Mouse (Mus musculus) embryonic facial prominence, embryonic 10.5 days (tissue): ENCODE results near the gene Flnb. TPM values are rescaled to one million over a fixed set of nuclear protein-coding genes. Genes with fewer than 3 reads are reported as not detected.
A peak's percentile ranks its signal among the peaks of the same experiment; 100 is the strongest.

ENCODE experiments used
- DNase-seq: peaks from one replicate; pipeline ENCODE4 v3.0.0-alpha.2; 2017; ENCODE audit warnings: low spot score
- H3K27ac ChIP-seq: fragments of 300-500 bp; sonication (generic); replicated peaks from 2 replicates; pipeline ENCODE4 v1.5.1; 2016; ENCODE audit warnings: mild to moderate bottlenecking
- H3K27me3 ChIP-seq: fragments of 300-500 bp; sonication (generic); replicated peaks from 2 replicates; pipeline ENCODE4 v1.6.1; 2016; ENCODE audit warnings: low read depth, mild to moderate bottlenecking; ENCODE audit not compliant: poor library complexity, severe bottlenecking
- H3K36me3 ChIP-seq: fragments of 300-500 bp; sonication (generic); replicated peaks from 2 replicates; pipeline ENCODE4 v1.6.1; 2016; ENCODE audit warnings: mild to moderate bottlenecking, moderate library complexity
- H3K4me1 ChIP-seq: fragments of 300-500 bp; sonication (generic); 2 replicates; pipeline ENCODE4 v1.6.1; 2016
- H3K4me3 ChIP-seq: fragments of 300-500 bp; sonication (generic); 2 replicates; pipeline ENCODE4 v1.5.1; 2016; ENCODE audit warnings: mild to moderate bottlenecking, moderate library complexity
- H3K9me3 ChIP-seq: fragments of 300-500 bp; sonication (generic); 2 replicates; pipeline ENCODE4 v1.6.1; 2016; ENCODE audit warnings: mild to moderate bottlenecking
- WGBS: fragments of 180-500 bp; shearing (Covaris S2); methylation state at CpG from one replicate; pipeline ENCODE4 v1.1.7; 2016; 5-methylcytosine and 5-hydroxymethylcytosine counted together
- polyA plus RNA-seq: library from polyadenylated mRNA; unstranded; fragments of >200 nt; fragmentation: Nextera tagmentation; extraction: Ambion mirVana; gene quantifications from 2 replicates; pipeline ENCODE4 v1.2.1, GENCODE M21; 2016

Flnb gene
- polyA plus RNA-seq, 1 experiment from 2014 or later: 20.4 TPM

DNA sequence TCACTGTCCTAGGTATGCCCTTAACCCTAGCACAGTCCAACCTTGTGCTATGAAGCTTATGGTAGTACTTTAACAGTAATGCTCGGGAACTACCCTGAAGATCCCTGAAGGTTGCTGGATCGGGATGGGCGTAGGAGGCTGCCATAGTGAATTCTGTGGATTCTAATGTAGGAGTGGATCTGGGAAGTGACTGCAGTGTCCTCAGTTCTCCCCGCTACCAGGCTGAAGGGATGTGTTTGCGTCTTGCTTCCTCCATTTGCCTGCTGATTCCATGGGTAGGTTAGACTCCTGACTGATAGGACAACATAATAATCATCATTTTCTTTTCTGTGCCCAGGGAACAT is 14.7 kb downstream of the Flnb start:
- H3K4me3 ChIP-seq: no peak overlapping the region
- no peak overlapping the region for H3K27ac ChIP-seq

DNA sequence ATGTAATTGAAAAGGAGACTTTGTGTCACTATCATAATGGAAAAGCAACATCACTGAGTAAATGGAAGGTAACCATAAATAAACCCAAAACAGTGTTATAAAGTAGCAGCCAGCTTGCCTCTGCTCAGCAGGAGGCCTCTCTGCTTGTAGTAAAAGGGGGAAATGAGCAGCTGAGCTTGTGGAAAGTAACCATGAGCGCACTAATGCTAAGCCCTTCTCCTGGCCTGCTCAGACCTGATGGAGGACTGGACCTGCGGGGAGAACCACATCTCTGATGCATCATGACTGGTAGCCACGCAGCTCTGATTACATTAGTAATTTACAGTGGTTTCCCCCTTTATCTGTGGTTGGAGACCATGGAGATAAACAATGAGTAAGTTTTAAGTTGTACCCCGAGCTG is 15.7 kb downstream of the Flnb start:
- Histone ChIP-seq H3K36me3 (peaks cover 6% of the 10 kb centered on the region), H3K4me3 (no peak overlapping the region), H3K27ac (no peak overlapping the region), H3K9me3 (no peaks in the 10 kb centered on the region), H3K4me1 (peaks cover 18% of the 10 kb centered on the region), H3K27me3 (no peaks in the 10 kb centered on the region)
- WGBS: 81% methylated on average over 4 of the region's 4 CpGs
- no peak for DNase-seq

More for the DNA sequence above, 14.7 kb downstream of the Flnb start:
- no peaks in the 10 kb centered on the region for H3K9me3 ChIP-seq
- peaks cover 14% of the 10 kb centered on the region for H3K4me1 ChIP-seq
- H3K36me3 ChIP-seq: peaks cover 6% of the 10 kb centered on the region
- DNase-seq: no peak
- WGBS: 92% methylated on average over 5 of the region's 5 CpGs
- H3K27me3 ChIP-seq: no peaks in the 10 kb centered on the region

GRCm38 (mm10) chr14:7838564-7839089 is 20.9 kb downstream of the Flnb start:
- Histone ChIP-seq H3K27ac (no peak overlapping the region), H3K36me3 (0 out of 2 replicates have a peak, but pooled peaks cover 6% of the 10 kb centered on the region), H3K9me3 (no peaks in the 10 kb centered on the region), H3K27me3 (no peaks in the 10 kb centered on the region), H3K4me1 (peaks cover 37% of the 10 kb centered on the region), H3K4me3 (no peak overlapping the region)
- DNase-seq: no peak
- 84% methylated on average over 5 of the region's 5 CpGs for WGBS

DNA sequence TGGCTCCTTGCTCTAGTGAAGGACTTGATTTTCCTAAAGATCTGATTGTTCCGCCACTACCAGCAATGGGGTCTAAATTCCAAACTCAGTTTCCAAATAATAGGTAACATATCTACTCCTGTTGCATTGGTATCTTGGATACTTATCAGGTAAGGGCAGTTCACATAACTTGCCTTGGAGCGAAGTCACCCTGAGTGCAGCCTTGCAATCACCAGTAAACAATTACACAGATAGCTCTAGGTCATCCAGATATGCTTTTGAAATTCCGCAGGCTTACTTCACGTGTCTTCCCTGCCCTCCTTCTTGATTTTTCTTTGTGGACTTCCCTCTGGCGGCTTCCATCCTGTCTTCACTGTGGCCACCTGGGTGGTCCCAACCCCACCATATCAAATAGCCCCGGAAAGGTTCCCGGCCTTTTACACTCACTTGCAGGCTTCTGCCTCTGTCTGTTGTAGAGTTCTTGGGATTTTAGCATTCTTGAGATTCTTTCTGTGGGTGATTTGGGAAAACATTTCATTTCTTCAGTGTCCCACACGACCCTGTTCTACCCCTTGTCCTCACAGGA is 22.3 kb downstream of the Flnb start:
- WGBS: 43% methylated on average over 8 of the region's 8 CpGs
- Histone ChIP-seq H3K27me3 (no peaks in the 10 kb centered on the region), H3K36me3 (0 out of 2 replicates have a peak, but pooled peaks cover 6% of the 10 kb centered on the region), H3K9me3 (no peaks in the 10 kb centered on the region), H3K4me3 (no peak overlapping the region), H3K4me1 (peaks cover 37% of the 10 kb centered on the region), H3K27ac (peak overlapping the region; percentile 54)
- peak; percentile 50 for DNase-seq

DNA sequence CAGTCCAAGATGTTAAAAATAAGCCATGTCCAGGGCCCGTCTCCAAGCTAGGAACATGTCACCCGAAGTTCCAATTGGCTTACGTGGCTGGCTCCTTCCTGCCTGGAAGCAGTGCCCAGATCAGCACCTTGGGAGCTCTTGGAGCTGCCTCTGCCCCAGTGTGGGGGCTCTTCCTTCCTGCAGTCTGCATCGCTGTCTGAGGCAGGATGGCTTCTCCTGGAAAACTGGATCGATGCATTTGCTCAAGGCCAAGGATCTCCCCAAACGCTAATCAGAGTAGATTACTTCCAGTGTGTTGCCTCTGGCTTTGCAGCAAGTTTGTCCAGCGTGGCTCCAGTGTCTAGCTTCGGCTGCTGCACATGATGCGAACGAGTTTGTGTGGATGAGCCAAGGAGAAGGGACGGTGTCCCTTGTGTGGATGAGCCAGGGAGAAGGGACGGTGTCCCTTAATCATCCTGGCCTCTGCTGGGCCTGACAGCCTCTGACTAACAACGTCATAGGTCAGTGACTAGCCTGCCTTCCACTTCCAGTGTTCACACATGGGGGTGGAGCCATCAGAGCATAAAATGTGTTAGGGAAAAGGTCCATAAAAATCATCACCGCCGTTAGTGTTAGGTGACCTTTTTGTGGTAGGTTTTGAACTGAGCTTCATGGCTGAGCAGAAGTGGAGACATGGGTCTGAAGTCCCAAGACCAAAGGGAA is 25.0 kb downstream of the Flnb start:
- Histone ChIP-seq H3K9me3 (no peaks in the 10 kb centered on the region), H3K4me3 (no peak overlapping the region), H3K4me1 (peaks cover 54% of the 10 kb centered on the region), H3K27me3 (no peaks in the 10 kb centered on the region), H3K36me3 (0 out of 2 replicates have a peak, but pooled peaks cover 6% of the 10 kb centered on the region), H3K27ac (peak overlapping the region; percentile 48)
- no peak for DNase-seq
- WGBS: 75% methylated on average over 15 of the region's 15 CpGs

DNA sequence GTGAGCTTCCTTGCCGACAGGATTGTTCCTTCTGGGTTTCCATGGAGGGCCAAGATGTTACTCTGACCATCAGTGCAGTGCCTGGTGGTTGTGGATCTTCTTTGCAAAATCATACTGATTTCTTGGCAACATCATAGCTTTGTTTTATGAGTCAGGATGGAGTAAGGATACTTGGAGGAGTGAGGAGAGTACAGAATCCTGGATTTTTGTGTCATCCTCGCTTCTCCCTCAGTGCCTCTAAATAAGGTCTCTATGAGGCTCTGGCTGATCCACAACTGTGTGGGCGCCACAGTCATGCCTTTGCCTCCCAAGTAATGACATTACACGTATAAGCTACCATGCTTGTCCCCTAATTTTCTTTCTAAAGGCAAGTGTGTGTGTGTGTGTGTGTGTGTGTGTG is 28.9 kb downstream of the Flnb start:
- Histone ChIP-seq H3K36me3 (no peaks in the 10 kb centered on the region), H3K9me3 (no peaks in the 10 kb centered on the region), H3K4me1 (peaks cover 56% of the 10 kb centered on the region), H3K27me3 (no peaks in the 10 kb centered on the region), H3K27ac (peak overlapping the region; percentile 76), H3K4me3 (no peak overlapping the region)
- WGBS: 74% methylated on average over 4 of the region's 4 CpGs
- no peak for DNase-seq

- DNase-seq: peak; percentile 49
- Histone ChIP-seq H3K36me3 (no peaks in the 10 kb centered on the region), H3K27ac (peak overlapping the region; percentile 76), H3K4me3 (no peak overlapping the region), H3K4me1 (peaks cover 54% of the 10 kb centered on the region), H3K27me3 (no peaks in the 10 kb centered on the region), H3K9me3 (no peaks in the 10 kb centered on the region)
- 26% methylated on average over 5 of the region's 5 CpGs for WGBS
These were observed 30.0 kb downstream of the Flnb start for GRCm38 (mm10) chr14:7847746-7848232.

- Histone ChIP-seq H3K4me1 (peaks cover 72% of the 10 kb centered on the region), H3K27me3 (no peaks in the 10 kb centered on the region), H3K36me3 (no peaks in the 10 kb centered on the region), H3K9me3 (no peaks in the 10 kb centered on the region), H3K4me3 (no peak overlapping the region), H3K27ac (peak overlapping the region; percentile 77)
- no peak for DNase-seq
- WGBS: 73% methylated on average over 3 of the region's 3 CpGs
These were observed 33.2 kb downstream of the Flnb start for GRCm38 (mm10) chr14:7850913-7851312.

DNA sequence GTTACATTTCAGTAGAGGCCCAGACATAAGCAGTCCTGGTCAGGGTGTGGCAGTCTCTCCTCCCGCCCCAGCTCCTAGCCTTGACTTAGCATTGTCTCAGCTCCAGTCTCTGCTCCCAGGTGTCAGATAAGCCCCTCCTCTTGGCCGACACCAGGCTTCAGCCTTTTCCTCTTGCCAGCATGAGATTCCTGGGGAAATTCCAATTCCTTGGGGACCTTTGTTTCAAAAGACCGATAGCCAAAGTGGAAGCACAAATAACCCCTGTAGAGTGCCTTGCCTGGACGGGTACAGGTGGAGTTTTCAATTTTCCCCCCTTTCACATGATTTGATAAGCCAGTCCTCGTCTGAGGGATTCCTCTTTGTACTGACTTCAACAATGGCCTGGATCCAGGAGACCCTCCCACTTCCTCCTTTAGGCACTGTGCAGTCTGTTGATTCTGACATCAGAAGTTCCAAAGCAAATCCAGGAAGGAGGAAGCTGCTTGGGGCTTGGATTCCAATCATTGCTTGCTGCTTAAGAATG is 33.8 kb downstream of the Flnb start:
- Histone ChIP-seq H3K4me1 (peaks cover 78% of the 10 kb centered on the region), H3K27me3 (no peaks in the 10 kb centered on the region), H3K27ac (peak overlapping the region; percentile 77), H3K4me3 (no peak overlapping the region), H3K9me3 (no peaks in the 10 kb centered on the region), H3K36me3 (no peaks in the 10 kb centered on the region)
- whole genome bisulfite sequencing: 6% methylated on average over 5 of the region's 5 CpGs
- DNase-seq: no peak

DNA sequence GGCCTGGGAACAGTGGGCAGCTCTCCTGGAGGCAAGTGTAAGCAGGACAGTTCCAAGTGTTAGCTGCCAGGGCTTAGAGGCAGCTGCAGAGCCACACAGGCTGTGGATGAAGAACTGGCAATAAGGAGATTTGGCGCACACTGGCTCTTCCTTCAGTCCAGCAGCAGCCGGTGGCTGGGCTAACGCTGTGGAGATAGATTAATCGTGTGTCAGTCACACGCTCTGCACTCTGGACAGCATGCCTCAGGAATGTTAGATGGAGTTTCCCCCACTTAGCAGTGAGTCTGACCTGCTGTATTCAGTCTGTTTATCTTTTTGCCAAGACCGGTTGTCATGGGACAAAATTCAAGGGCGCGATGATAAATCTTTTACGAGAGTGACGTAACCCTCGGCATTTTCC is 35.9 kb downstream of the Flnb start:
- peak; percentile 39 for DNase-seq
- WGBS: 63% methylated on average over 11 of the region's 11 CpGs
- Histone ChIP-seq H3K36me3 (no peaks in the 10 kb centered on the region), H3K9me3 (no peaks in the 10 kb centered on the region), H3K27ac (0 out of 2 replicates have a peak overlapping the region, but pooled peaks have one; percentile 32), H3K27me3 (no peaks in the 10 kb centered on the region), H3K4me3 (no peak overlapping the region), H3K4me1 (peaks cover 63% of the 10 kb centered on the region)

- H3K27me3 ChIP-seq: no peaks in the 10 kb centered on the region
- H3K9me3 ChIP-seq: no peaks in the 10 kb centered on the region
- no peaks in the 10 kb centered on the region for H3K36me3 ChIP-seq
- DNase-seq: no peak
- H3K27ac ChIP-seq: no peak overlapping the region; the same call in 1 of the 2 replicates
- 84% methylated on average over 6 of the region's 6 CpGs for WGBS
- H3K4me3 ChIP-seq: no peak overlapping the region
- peaks cover 58% of the 10 kb centered on the region for H3K4me1 ChIP-seq
These were observed 36.6 kb downstream of the Flnb start for GRCm38 (mm10) chr14:7854366-7854765.

DNA sequence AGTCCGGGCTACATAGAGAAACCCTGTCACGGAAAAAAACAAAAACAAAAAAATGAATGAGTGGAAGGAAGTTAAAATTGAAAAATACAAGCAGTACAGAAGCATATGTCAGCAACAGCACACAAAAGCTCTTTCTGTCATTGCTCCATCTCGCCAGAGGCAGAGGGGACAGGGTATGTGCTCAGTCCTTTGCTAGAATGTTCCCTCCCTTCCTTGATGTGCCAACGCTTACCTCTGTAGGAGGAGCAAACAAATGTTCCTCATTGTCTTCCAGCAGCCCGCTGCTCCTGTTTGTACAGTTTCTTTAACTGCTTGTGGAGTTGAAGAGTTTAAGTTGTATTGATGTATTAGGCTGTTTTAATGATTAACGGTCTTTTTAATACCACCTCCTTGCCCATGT is 37.3 kb downstream of the Flnb start:
- Histone ChIP-seq H3K27ac (peak overlapping the region; percentile 51; the same call in 1 of the 2 replicates), H3K4me3 (no peak overlapping the region)

DNA sequence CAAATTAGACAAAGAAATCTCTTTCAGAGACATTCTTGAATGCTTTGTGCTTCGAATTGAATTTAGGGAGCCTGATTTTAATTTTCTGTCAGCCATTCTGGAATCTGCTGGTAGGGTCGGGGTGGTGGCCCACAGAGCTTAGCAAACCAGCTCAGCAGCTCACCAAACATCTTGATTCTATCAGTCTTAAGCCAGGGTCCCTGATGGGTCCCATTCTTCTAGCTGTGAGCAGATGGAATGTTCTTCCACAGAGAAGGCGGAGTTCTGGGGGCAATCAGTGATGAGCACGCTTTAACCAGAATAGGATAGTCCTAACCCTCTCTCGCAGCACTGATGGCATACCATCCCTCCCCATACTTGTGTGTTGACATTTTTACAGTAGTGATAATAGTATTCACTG is 37.7 kb downstream of the Flnb start:
- Histone ChIP-seq H3K27ac (peak overlapping the region; percentile 51), H3K27me3 (no peaks in the 10 kb centered on the region), H3K4me1 (peaks cover 55% of the 10 kb centered on the region), H3K36me3 (no peaks in the 10 kb centered on the region), H3K4me3 (no peak overlapping the region), H3K9me3 (no peaks in the 10 kb centered on the region)
- WGBS: 67% methylated on average over 5 of the region's 5 CpGs
- DNase-seq: no peak

More for the DNA sequence above, 37.3 kb downstream of the Flnb start:
- WGBS: 78% methylated on average over 6 of the region's 6 CpGs
- Histone ChIP-seq H3K9me3 (no peaks in the 10 kb centered on the region), H3K4me1 (peaks cover 55% of the 10 kb centered on the region), H3K36me3 (no peaks in the 10 kb centered on the region), H3K27me3 (no peaks in the 10 kb centered on the region)
- DNase-seq: no peak
